Mouse (Mus musculus): ENCODE data around the gene Frs3. TPM values are rescaled to one million over a fixed set of nuclear protein-coding genes. Genes with fewer than 3 reads are reported as not detected.

Gene Frs3
- polyA plus RNA-seq, 1 experiment from 2014 or later = 5.5 TPM

GRCm38 (mm10) chr17:47737271-47738065, 48.6 kb downstream of the Frs3 start:
- Histone ChIP-seq H3K4me1 (peaks cover 22% of the 10 kb centered on the region), H3K4me2 (replicated peaks) (peak overlapping the region; percentile 97), H3K27ac (replicated peaks) (peak overlapping the region; percentile 84), H3K9me3 (replicated peaks) (no peaks in the 10 kb centered on the region), H3K36me3 (no peaks in the 10 kb centered on the region), H3K27me3 (no peaks in the 10 kb centered on the region), H3K4me3 (replicated peaks) (peak overlapping the region; percentile 82), H3K9ac (peak overlapping the region; percentile 68)
- peak; percentile 90 for ATAC-seq (ENCODE audit: insufficient number of reproducible peaks, low FRiP score, low TSS enrichment, low read depth)
- WGBS = under 1% methylated on average over 59 of the region's 60 CpGs

- H3K4me1 ChIP-seq = peaks cover 22% of the 10 kb centered on the region
- H3K4me3 ChIP-seq (replicated peaks) = peak overlapping the region; percentile 82
- no peaks in the 10 kb centered on the region for H3K27me3 ChIP-seq
- peak overlapping the region; percentile 68 for H3K9ac ChIP-seq
- ATAC-seq (ENCODE audit: insufficient number of reproducible peaks, low FRiP score, low TSS enrichment, low read depth) = peak; percentile 52
- WGBS = under 1% methylated on average over 59 of the region's 61 CpGs
- H3K9me3 ChIP-seq (replicated peaks) = no peaks in the 10 kb centered on the region
- H3K27ac ChIP-seq (replicated peaks) = peak overlapping the region; percentile 84
- H3K36me3 ChIP-seq = no peaks in the 10 kb centered on the region
- H3K4me2 ChIP-seq (replicated peaks) = peak overlapping the region; percentile 97
These were observed 49.4 kb downstream of the Frs3 start for GRCm38 (mm10) chr17:47738066-47738878.

- peak overlapping the region; percentile 82 for H3K4me3 ChIP-seq (replicated peaks)
- 7% methylated on average over 19 of the region's 20 CpGs for WGBS
- peak overlapping the region; percentile 97 for H3K4me2 ChIP-seq (replicated peaks)
- H3K9ac ChIP-seq = peak overlapping the region; percentile 68
- peaks cover 22% of the 10 kb centered on the region for H3K4me1 ChIP-seq
- H3K27me3 ChIP-seq = no peaks in the 10 kb centered on the region
- ATAC-seq (ENCODE audit: insufficient number of reproducible peaks, low FRiP score, low TSS enrichment, low read depth) = no peak
- H3K36me3 ChIP-seq = no peaks in the 10 kb centered on the region
- no peaks in the 10 kb centered on the region for H3K9me3 ChIP-seq (replicated peaks)
- peak overlapping the region; percentile 84 for H3K27ac ChIP-seq (replicated peaks)
These were observed 50.3 kb downstream of the Frs3 start for GRCm38 (mm10) chr17:47738879-47739798.

- no peak overlapping the region for H3K27ac ChIP-seq (replicated peaks)
- H3K9ac ChIP-seq = no peak overlapping the region
- H3K9me3 ChIP-seq (replicated peaks) = no peaks in the 10 kb centered on the region
- no peak for ATAC-seq (ENCODE audit: insufficient number of reproducible peaks, low FRiP score, low TSS enrichment, low read depth)
- 56% methylated on average over 2 of the region's 2 CpGs for WGBS
- peaks cover 22% of the 10 kb centered on the region for H3K4me1 ChIP-seq
- H3K27me3 ChIP-seq = no peaks in the 10 kb centered on the region
- no peak overlapping the region for H3K4me2 ChIP-seq (replicated peaks)
- no peak overlapping the region for H3K4me3 ChIP-seq (replicated peaks)
- no peaks in the 10 kb centered on the region for H3K36me3 ChIP-seq
These were observed 51.4 kb downstream of the Frs3 start for GRCm38 (mm10) chr17:47740186-47740585.

GRCm38 (mm10) chr17:47742991-47743734, 54.3 kb downstream of the Frs3 start:
- Histone ChIP-seq H3K27ac (replicated peaks) (no peak overlapping the region), H3K4me2 (replicated peaks) (no peak overlapping the region), H3K36me3 (no peaks in the 10 kb centered on the region), H3K4me1 (peaks cover 18% of the 10 kb centered on the region), H3K4me3 (replicated peaks) (no peak overlapping the region), H3K27me3 (no peaks in the 10 kb centered on the region), H3K9me3 (replicated peaks) (no peaks in the 10 kb centered on the region), H3K9ac (no peak overlapping the region)
- no peak for ATAC-seq (ENCODE audit: insufficient number of reproducible peaks, low FRiP score, low TSS enrichment, low read depth)
- 34% methylated on average over 16 of the region's 16 CpGs for WGBS

- Histone ChIP-seq H3K9ac (no peak overlapping the region), H3K9me3 (replicated peaks) (no peaks in the 10 kb centered on the region), H3K4me2 (replicated peaks) (no peak overlapping the region), H3K36me3 (no peaks in the 10 kb centered on the region), H3K27me3 (no peaks in the 10 kb centered on the region), H3K4me1 (peaks cover 15% of the 10 kb centered on the region), H3K4me3 (replicated peaks) (no peak overlapping the region), H3K27ac (replicated peaks) (no peak overlapping the region)
- WGBS = 92% methylated on average over 14 of the region's 14 CpGs
- no peak for ATAC-seq (ENCODE audit: insufficient number of reproducible peaks, low FRiP score, low TSS enrichment, low read depth)
These were observed 55.3 kb downstream of the Frs3 start for GRCm38 (mm10) chr17:47744086-47744485.

GRCm38 (mm10) chr17:47744746-47745368, 56.0 kb downstream of the Frs3 start:
- Histone ChIP-seq H3K27ac (replicated peaks) (no peak overlapping the region), H3K27me3 (no peaks in the 10 kb centered on the region), H3K36me3 (no peaks in the 10 kb centered on the region), H3K9me3 (replicated peaks) (no peaks in the 10 kb centered on the region), H3K4me2 (replicated peaks) (no peak overlapping the region), H3K4me3 (replicated peaks) (no peak overlapping the region), H3K9ac (no peak overlapping the region), H3K4me1 (peaks cover 10% of the 10 kb centered on the region; the same call in 1 of the 2 replicates)
- WGBS = 85% methylated on average over 10 of the region's 10 CpGs
- ATAC-seq (ENCODE audit: insufficient number of reproducible peaks, low FRiP score, low TSS enrichment, low read depth) = no peak

GRCm38 (mm10) chr17:47748791-47749553, 60.1 kb downstream of the Frs3 start:
- Histone ChIP-seq H3K27ac (replicated peaks) (no peak overlapping the region), H3K4me3 (replicated peaks) (no peak overlapping the region), H3K9ac (no peak overlapping the region), H3K9me3 (replicated peaks) (no peaks in the 10 kb centered on the region), H3K4me1 (0 out of 2 replicates have a peak, but pooled peaks cover 9% of the 10 kb centered on the region), H3K27me3 (no peaks in the 10 kb centered on the region), H3K4me2 (replicated peaks) (no peak overlapping the region), H3K36me3 (no peaks in the 10 kb centered on the region)
- ATAC-seq (ENCODE audit: insufficient number of reproducible peaks, low FRiP score, low TSS enrichment, low read depth) = no peak
- WGBS = 46% methylated on average over 14 of the region's 14 CpGs

- WGBS = 71% methylated on average over 3 of the region's 3 CpGs
- Histone ChIP-seq H3K27me3 (no peaks in the 10 kb centered on the region), H3K9me3 (replicated peaks) (no peaks in the 10 kb centered on the region), H3K4me3 (replicated peaks) (no peak overlapping the region), H3K27ac (replicated peaks) (no peak overlapping the region), H3K36me3 (no peaks in the 10 kb centered on the region), H3K4me1 (0 out of 2 replicates have a peak, but pooled peaks cover 9% of the 10 kb centered on the region), H3K4me2 (replicated peaks) (no peak overlapping the region), H3K9ac (no peak overlapping the region)
- no peak for ATAC-seq (ENCODE audit: insufficient number of reproducible peaks, low FRiP score, low TSS enrichment, low read depth)
These were observed 60.8 kb downstream of the Frs3 start for GRCm38 (mm10) chr17:47749626-47750025.

Data from embryonic facial prominence, embryonic 15.5 days (tissue).